Mouse (Mus musculus): ENCODE data around the gene Nuak1. TPM values are rescaled to one million over a fixed set of nuclear protein-coding genes. Genes with fewer than 3 reads are reported as not detected.

Nuak1 gene
- polyA plus RNA-seq, 1 experiment from 2014 or later = 3.6 TPM

DNA sequence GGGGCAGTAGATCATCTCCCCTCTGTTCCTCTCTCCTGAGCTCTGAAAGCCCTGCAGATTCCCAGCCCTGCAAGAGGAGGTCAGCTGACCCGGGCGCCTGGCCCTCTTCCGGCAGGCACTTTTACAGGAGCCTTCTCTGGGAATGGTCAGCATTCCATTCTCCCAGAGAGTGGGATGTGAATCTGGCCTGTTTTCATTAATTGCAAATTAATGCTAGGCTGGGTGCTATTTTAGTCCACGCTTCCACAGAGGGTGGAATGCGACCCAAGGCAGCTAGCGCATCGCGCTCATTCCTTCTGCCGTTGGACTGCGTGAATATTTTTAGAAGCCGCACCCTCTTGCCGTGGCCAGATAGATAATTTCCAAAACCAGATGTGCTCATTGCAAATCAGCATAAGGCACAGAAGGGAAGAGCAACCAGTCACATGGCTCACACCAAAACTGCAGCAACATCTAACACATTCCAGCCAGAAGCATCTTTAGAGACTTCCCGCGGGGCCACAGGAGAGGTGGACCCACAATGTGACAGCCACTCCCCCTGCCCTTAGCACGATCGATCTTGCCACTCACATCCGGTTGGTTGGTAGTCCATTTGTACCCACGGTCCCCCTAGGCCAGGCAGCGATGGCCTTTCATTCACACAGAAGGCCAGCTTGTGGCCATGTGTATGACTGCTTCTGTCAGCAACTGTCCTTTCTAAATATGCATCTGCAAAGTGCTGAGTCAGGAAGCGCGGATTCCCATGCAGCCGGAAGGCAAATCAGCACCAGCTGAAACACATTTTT lies 51.8 kb downstream of the Nuak1 start:
- no peaks in the 10 kb centered on the region for H3K27me3 ChIP-seq (ENCODE audit: insufficient read depth, low read length)
- peak overlapping the region; percentile 63 for H3K27ac ChIP-seq (ENCODE audit: low read length)
- H3K4me1 ChIP-seq (ENCODE audit: insufficient read depth, low read length) = peaks cover 60% of the 10 kb centered on the region
- 24% methylated on average over 22 of the region's 22 CpGs for WGBS
- peak; percentile 43 for ATAC-seq (ENCODE audit: low FRiP score, low TSS enrichment)
- no peak overlapping the region for H3K4me3 ChIP-seq (ENCODE audit: low read length)
- 0 out of 2 replicates have a peak overlapping the region, but pooled peaks have one; percentile 2 for H3K9ac ChIP-seq (replicated peaks; ENCODE audit: low read length)
- no peaks in the 10 kb centered on the region for H3K9me3 ChIP-seq (ENCODE audit: low read length)
- H3K36me3 ChIP-seq (ENCODE audit: insufficient read depth, low read length) = no peaks in the 10 kb centered on the region
- peak overlapping the region; percentile 20; the same call in 1 of the 2 replicates for H3K4me2 ChIP-seq (replicated peaks; ENCODE audit: low read depth, low read length)

DNA sequence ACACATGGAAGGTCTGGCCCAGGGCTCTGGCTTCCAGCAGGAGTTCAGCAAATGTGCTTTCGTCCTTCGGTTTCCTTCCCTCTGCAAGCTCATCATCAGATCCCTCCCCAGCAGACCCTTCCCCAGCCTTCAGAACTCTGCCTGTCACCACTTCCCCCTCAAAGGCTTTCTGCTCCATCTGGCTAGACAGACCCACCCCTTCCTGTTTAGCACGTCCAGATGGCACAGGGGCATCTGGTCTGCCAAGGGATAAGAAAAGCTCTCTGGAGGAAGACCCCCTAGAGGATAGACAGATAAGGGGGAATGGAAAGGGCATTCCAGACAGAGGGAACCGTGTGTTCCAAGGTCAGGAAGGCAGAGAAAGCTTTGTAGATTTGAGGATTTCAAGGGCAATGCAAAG lies 53.1 kb downstream of the Nuak1 start:
- WGBS = 53% methylated on average over 4 of the region's 4 CpGs
- no peaks in the 10 kb centered on the region for H3K36me3 ChIP-seq (ENCODE audit: insufficient read depth, low read length)
- no peaks in the 10 kb centered on the region for H3K9me3 ChIP-seq (ENCODE audit: low read length)
- H3K9ac ChIP-seq (replicated peaks; ENCODE audit: low read length) = no peak overlapping the region; the same call in 1 of the 2 replicates
- no peak overlapping the region for H3K4me3 ChIP-seq (ENCODE audit: low read length)
- H3K4me2 ChIP-seq (replicated peaks; ENCODE audit: low read depth, low read length) = no peak overlapping the region
- no peaks in the 10 kb centered on the region for H3K27me3 ChIP-seq (ENCODE audit: insufficient read depth, low read length)
- peak overlapping the region; percentile 63; the same call in 1 of the 2 replicates for H3K27ac ChIP-seq (ENCODE audit: low read length)
- H3K4me1 ChIP-seq (ENCODE audit: insufficient read depth, low read length) = peaks cover 58% of the 10 kb centered on the region
- ATAC-seq (ENCODE audit: low FRiP score, low TSS enrichment) = no peak

DNA sequence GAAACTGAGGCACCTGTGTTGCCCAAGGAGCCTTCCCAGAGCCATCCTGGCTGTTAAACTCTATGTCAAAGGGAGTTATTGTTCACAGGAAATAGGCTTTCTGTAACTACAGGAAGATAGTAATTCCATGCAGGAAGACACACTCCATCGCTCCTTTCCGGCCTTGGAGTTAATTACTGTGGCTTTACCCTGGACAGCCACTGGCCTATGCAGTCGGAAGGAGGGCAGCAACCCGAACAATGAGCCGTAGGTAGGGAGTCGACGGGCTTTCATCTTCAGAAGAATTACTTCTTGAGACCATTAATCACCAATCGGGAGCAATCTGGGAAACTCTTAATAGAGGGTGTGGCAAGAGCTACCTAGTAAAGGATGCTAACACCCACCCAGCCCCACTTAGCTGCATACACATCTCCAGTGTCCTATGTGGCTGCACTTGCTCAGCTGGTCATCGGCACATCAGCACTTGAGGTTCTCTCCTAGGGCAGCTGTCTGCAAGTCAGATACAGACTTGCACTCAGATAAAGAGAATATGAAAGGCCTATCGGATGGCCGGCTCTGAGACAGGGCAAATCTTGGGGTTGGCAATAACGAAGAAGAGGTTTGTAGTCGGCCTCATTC lies 53.7 kb downstream of the Nuak1 start:
- H3K27ac ChIP-seq (ENCODE audit: low read length) = peak overlapping the region; percentile 63; the same call in 1 of the 2 replicates
- no peak overlapping the region for H3K9ac ChIP-seq (replicated peaks; ENCODE audit: low read length)
- 0 out of 2 replicates have a peak, but pooled peaks have one; percentile 9 for ATAC-seq (ENCODE audit: low FRiP score, low TSS enrichment)
- no peaks in the 10 kb centered on the region for H3K36me3 ChIP-seq (ENCODE audit: insufficient read depth, low read length)
- H3K9me3 ChIP-seq (ENCODE audit: low read length) = no peaks in the 10 kb centered on the region
- no peaks in the 10 kb centered on the region for H3K27me3 ChIP-seq (ENCODE audit: insufficient read depth, low read length)
- no peak overlapping the region for H3K4me3 ChIP-seq (ENCODE audit: low read length)
- H3K4me2 ChIP-seq (replicated peaks; ENCODE audit: low read depth, low read length) = no peak overlapping the region
- H3K4me1 ChIP-seq (ENCODE audit: insufficient read depth, low read length) = peaks cover 55% of the 10 kb centered on the region
- 35% methylated on average over 13 of the region's 13 CpGs for WGBS

DNA sequence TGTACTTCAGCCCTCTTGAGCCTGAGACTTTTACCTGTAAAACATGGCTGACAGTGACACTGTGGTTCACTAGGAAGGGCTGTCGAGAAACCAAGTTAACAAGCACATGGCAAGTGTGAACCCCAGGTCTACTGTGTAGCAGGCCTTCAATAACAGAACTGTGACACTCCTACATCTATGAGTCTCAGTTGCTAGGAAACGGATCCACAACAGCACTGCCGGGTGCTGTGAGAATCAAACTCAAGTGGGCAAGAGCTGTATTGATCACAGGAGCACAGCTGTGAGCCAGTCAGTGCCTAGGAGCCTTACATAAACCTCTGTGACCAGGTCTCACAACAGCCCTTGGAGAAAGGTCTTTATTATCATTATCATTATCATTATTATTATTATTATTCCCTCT lies 54.2 kb downstream of the Nuak1 start:
- no peak overlapping the region for H3K4me3 ChIP-seq (ENCODE audit: low read length)
- ATAC-seq (ENCODE audit: low FRiP score, low TSS enrichment) = no peak
- no peak overlapping the region for H3K9ac ChIP-seq (replicated peaks; ENCODE audit: low read length)
- H3K27me3 ChIP-seq (ENCODE audit: insufficient read depth, low read length) = no peaks in the 10 kb centered on the region
- H3K36me3 ChIP-seq (ENCODE audit: insufficient read depth, low read length) = no peaks in the 10 kb centered on the region
- WGBS = 48% methylated on average over 3 of the region's 3 CpGs
- H3K4me2 ChIP-seq (replicated peaks; ENCODE audit: low read depth, low read length) = no peak overlapping the region
- H3K9me3 ChIP-seq (ENCODE audit: low read length) = no peaks in the 10 kb centered on the region
- 0 out of 2 replicates have a peak overlapping the region, but pooled peaks have one; percentile 15 for H3K27ac ChIP-seq (ENCODE audit: low read length)
- peaks cover 55% of the 10 kb centered on the region for H3K4me1 ChIP-seq (ENCODE audit: insufficient read depth, low read length)

DNA sequence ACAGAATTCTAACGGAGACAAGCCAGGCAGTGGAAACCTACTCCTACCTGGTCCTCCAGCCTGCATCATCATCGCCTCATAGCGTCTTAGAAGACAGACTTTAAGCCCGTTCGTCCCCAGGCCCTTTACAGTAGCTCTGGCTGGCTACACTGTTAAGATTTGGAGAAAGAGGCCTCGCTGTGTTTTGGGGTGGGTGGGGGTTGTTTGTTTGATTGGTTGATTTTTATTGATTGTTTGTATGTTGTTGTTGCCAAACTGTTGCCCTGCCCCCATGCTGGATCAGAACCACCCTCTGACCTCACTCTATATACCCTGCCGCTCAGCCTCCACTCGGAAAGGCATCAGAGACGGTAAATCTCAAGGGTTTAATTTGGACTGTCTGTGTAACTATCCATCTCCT lies 55.6 kb downstream of the Nuak1 start:
- Histone ChIP-seq H3K4me1 (ENCODE audit: insufficient read depth, low read length) (peaks cover 61% of the 10 kb centered on the region), H3K9me3 (ENCODE audit: low read length) (no peaks in the 10 kb centered on the region), H3K27me3 (ENCODE audit: insufficient read depth, low read length) (no peaks in the 10 kb centered on the region), H3K9ac (replicated peaks; ENCODE audit: low read length) (no peak overlapping the region), H3K4me2 (replicated peaks; ENCODE audit: low read depth, low read length) (no peak overlapping the region), H3K4me3 (ENCODE audit: low read length) (no peak overlapping the region), H3K36me3 (ENCODE audit: insufficient read depth, low read length) (no peaks in the 10 kb centered on the region), H3K27ac (ENCODE audit: low read length) (no peak overlapping the region)
- 84% methylated on average over 9 of the region's 9 CpGs for WGBS
- ATAC-seq (ENCODE audit: low FRiP score, low TSS enrichment) = no peak

DNA sequence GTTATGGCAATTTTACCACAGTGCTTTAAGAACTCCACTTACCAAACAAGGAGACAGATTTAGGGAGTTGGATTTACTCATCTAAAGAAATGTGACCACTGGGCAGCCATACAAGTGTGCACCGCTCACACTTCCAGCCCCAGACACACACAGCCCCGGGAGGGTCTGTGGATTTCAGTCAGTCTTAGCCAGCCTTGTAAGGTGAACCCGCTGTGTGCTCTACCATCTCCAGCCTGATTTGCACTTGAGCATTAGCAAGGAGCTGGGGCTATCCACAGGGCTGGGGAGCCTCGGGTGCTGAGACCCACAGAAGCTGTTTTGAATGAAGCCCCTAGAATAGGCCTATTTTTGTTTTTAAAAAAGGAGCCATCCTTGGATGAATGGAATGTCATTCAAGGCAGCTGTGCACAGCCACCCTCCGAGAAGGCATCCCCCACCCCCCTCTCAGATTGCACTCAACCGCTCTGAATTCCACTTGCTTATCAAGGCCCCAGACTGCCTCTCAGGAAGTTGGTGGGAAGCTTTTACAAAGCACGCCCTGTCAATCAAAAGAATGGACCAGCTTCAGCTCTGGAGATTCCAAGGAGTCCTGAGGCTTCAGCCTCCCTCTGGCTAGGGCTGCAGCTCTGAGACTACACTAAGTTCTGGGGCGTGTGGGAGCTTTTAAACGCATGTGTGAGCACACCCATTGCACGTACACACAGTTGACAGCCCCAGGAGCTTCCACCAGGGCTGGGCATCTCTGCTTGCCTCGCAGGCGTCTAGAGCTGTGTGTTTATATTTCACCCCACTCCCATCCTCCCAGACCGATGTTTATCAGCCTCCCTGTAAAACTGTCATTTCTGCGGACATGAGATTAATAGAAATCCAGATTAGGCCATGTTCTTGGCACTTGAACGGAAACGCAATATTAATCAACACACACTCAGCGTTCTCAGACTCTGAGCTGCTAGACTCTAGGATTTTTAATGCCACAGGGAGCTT lies 57.2 kb downstream of the Nuak1 start:
- peak overlapping the region; percentile 24; the same call in 1 of the 2 replicates for H3K4me2 ChIP-seq (replicated peaks; ENCODE audit: low read depth, low read length)
- 0 out of 2 replicates have a peak overlapping the region, but pooled peaks have one; percentile 25 for H3K9ac ChIP-seq (replicated peaks; ENCODE audit: low read length)
- peaks cover 46% of the 10 kb centered on the region for H3K4me1 ChIP-seq (ENCODE audit: insufficient read depth, low read length)
- ATAC-seq (ENCODE audit: low FRiP score, low TSS enrichment) = peak; percentile 81
- WGBS = 10% methylated on average over 17 of the region's 17 CpGs
- H3K4me3 ChIP-seq (ENCODE audit: low read length) = no peak overlapping the region
- H3K9me3 ChIP-seq (ENCODE audit: low read length) = no peaks in the 10 kb centered on the region
- H3K27ac ChIP-seq (ENCODE audit: low read length) = peak overlapping the region; percentile 66
- no peaks in the 10 kb centered on the region for H3K27me3 ChIP-seq (ENCODE audit: insufficient read depth, low read length)
- peaks cover 3% of the 10 kb centered on the region for H3K36me3 ChIP-seq (ENCODE audit: insufficient read depth, low read length)

DNA sequence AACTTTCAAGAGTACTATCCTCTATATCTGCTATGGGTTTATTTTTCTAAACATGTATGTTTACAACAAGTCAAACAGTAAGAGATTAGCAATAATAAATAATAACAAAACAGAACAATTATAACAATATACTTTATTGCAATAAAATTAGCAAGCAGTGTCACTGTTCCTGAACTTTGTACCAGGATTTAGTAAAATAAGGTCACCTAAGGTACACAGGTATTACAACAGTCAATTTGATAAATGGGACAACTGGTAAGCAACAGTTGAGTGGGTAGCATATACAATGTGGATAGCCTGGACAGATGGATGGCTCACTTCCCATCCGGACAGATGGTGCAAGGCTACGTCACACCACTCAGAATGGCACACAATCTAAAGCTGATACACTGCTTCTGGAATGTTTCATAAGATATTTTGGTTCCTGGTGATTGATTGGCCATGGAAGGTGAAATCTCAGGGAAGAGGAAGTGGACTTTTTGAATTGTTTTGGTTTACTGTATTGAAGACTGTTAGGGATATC lies 59.1 kb downstream of the Nuak1 start:
- Histone ChIP-seq H3K9ac (replicated peaks; ENCODE audit: low read length) (no peak overlapping the region), H3K9me3 (ENCODE audit: low read length) (no peaks in the 10 kb centered on the region), H3K4me2 (replicated peaks; ENCODE audit: low read depth, low read length) (no peak overlapping the region), H3K4me3 (ENCODE audit: low read length) (no peak overlapping the region), H3K4me1 (ENCODE audit: insufficient read depth, low read length) (peaks cover 28% of the 10 kb centered on the region), H3K27ac (ENCODE audit: low read length) (no peak overlapping the region), H3K36me3 (ENCODE audit: insufficient read depth, low read length) (peaks cover 3% of the 10 kb centered on the region), H3K27me3 (ENCODE audit: insufficient read depth, low read length) (no peaks in the 10 kb centered on the region)
- no peak for ATAC-seq (ENCODE audit: low FRiP score, low TSS enrichment)
- WGBS = 91% methylated on average over 2 of the region's 2 CpGs

DNA sequence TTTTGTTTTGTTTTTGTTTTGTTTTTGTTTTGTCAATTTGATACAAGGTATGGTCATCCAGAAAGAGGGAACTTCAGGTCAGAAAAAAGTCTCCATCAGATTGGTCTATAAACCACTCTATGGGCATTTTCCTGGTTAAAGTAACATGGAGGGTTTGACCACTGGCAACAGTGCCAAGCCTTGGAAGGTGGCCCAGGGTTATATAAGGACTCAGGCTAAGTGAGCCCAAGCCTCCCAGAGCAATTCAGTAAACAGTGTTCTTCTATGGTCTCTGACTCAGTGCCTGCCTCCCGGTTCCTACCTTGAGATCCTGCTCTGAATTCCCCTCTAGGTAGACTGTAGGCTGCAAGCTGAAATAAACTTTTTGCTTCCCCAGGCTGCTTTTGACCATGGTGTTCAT lies 61.0 kb downstream of the Nuak1 start:
- H3K9me3 ChIP-seq (ENCODE audit: low read length) = no peaks in the 10 kb centered on the region
- H3K4me1 ChIP-seq (ENCODE audit: insufficient read depth, low read length) = peaks cover 23% of the 10 kb centered on the region
- no peak for ATAC-seq (ENCODE audit: low FRiP score, low TSS enrichment)
- no peaks in the 10 kb centered on the region for H3K27me3 ChIP-seq (ENCODE audit: insufficient read depth, low read length)
- H3K4me3 ChIP-seq (ENCODE audit: low read length) = no peak overlapping the region
- no peak overlapping the region for H3K27ac ChIP-seq (ENCODE audit: low read length)
- 100% methylated on average over 1 of the region's 1 CpGs for WGBS
- peaks cover 12% of the 10 kb centered on the region for H3K36me3 ChIP-seq (ENCODE audit: insufficient read depth, low read length)
- H3K9ac ChIP-seq (replicated peaks; ENCODE audit: low read length) = no peak overlapping the region
- no peak overlapping the region for H3K4me2 ChIP-seq (replicated peaks; ENCODE audit: low read depth, low read length)

DNA sequence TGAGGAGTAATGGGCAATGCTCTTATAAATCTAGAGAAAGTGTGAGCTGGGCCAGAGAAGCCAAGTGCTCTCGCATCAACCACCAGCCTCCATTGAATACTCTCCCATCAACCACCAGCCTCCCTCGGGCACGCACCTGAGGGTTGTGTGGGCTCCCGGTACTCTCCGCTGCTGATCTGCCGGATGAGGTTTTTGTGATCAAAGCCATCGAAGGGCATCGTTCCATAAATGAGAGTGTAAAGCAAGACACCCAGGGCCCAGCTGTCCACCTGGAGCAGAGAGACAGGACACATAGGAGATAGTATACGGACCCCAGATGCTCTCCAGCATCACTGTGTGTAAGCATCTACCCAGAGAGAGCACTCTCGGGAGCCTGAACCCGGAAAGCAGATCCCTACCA lies 62.4 kb downstream of the Nuak1 start:
- H3K4me3 ChIP-seq (ENCODE audit: low read length) = no peak overlapping the region

More for the DNA sequence above, 62.4 kb downstream of the Nuak1 start:
- no peak for ATAC-seq (ENCODE audit: low FRiP score, low TSS enrichment)
- Histone ChIP-seq H3K4me1 (ENCODE audit: insufficient read depth, low read length) (peaks cover 9% of the 10 kb centered on the region), H3K27ac (ENCODE audit: low read length) (no peak overlapping the region), H3K9me3 (ENCODE audit: low read length) (no peaks in the 10 kb centered on the region), H3K4me2 (replicated peaks; ENCODE audit: low read depth, low read length) (no peak overlapping the region), H3K27me3 (ENCODE audit: insufficient read depth, low read length) (no peaks in the 10 kb centered on the region), H3K36me3 (ENCODE audit: insufficient read depth, low read length) (peaks cover 19% of the 10 kb centered on the region), H3K9ac (replicated peaks; ENCODE audit: low read length) (no peak overlapping the region)
- WGBS = 95% methylated on average over 11 of the region's 11 CpGs
